Mouse (Mus musculus): Measurements from ENCODE around the gene Fbxw7.

- TF ChIP-seq POLR2A (IDR thresholded peaks at IDR 0.05; ENCODE audit: low read depth, low read length): no peak
- no peak for TF ChIP-seq CTCF (IDR thresholded peaks at IDR 0.05; ENCODE audit: borderline replicate concordance, insufficient read depth, low read length)
Measured at GRCm38 (mm10) chr3:84980158-84980557, 165.1 kb downstream of the Fbxw7 start.

Data from embryonic fibroblast, embryonic 13.5 days (primary cell).